Mouse (Mus musculus): ENCODE data around the gene Rint1. TPM values are rescaled to one million over a fixed set of nuclear protein-coding genes. Genes with fewer than 3 reads are reported as not detected.

Rint1 gene
- total RNA-seq (2012; rRNA removed) (31.9 and 42.5 TPM in 2 replicates), polyA plus RNA-seq (2012; ENCODE audit: insufficient read depth in 1 of 2, insufficient read length in 2 of 2, low read depth in 1 of 2, low replicate concordance in 2 of 2, missing spikeins in 1 of 2) (100 to 1,000 TPM in 1 of 2 experiments, 10 to 100 TPM in 1; 48.8 to 419 TPM)

GRCm38 (mm10) chr5:23787536-23788389 is at the start of gene Rint1:
Gene Rint1, plus strand, starts transcription at chr5:23787711.
- peaks cover 25% of the 10 kb centered on the region for H3K79me2 ChIP-seq (ENCODE audit: control insufficient read depth, insufficient read depth, low read length, poor library complexity)
- peak within 1 kb of the TSS; percentile 82 for H3K27ac ChIP-seq (ENCODE audit: control insufficient read depth, low read depth, low read length)
- no peaks in the 10 kb centered on the region for H3K9me3 ChIP-seq (replicated peaks; ENCODE audit: insufficient read depth, low read length)
- peak within 1 kb of the TSS; percentile 65 to 84 for H3K4me3 ChIP-seq (ENCODE audit: control insufficient read depth in 1 of 2, insufficient read depth in 1 of 2, low read depth in 2 of 2, low read length in 2 of 2)
- peak; percentile 98 for DNase-seq (ENCODE audit: low read depth, low spot score)
- H3K4me1 ChIP-seq (ENCODE audit: control insufficient read depth in 1 of 2, insufficient read depth in 2 of 2, low read length in 2 of 2), result peaks cover 11 to 24% of the 10 kb centered on the region in 2 experiments
- no peaks in the 10 kb centered on the region for H3K27me3 ChIP-seq (ENCODE audit: control insufficient read depth in 1 of 2, insufficient read depth in 2 of 2, low read length in 2 of 2)
- H3K36me3 ChIP-seq (ENCODE audit: control insufficient read depth in 1 of 2, insufficient read depth in 2 of 2, low read length in 2 of 2), result peaks cover 10 to 38% of the 10 kb centered on the region in 2 experiments
- peak within 1 kb of the TSS; percentile 89 for H3K9ac ChIP-seq (ENCODE audit: control insufficient read depth, low read depth, low read length, poor library complexity, severe bottlenecking)
- peak; percentile 68; the same call in 1 of the 2 replicates for TF ChIP-seq E2F4 (IDR thresholded peaks at IDR 0.05; ENCODE audit: borderline replicate concordance, low read depth, low read length)
- peak; percentile 89 for TF ChIP-seq TCF12 (IDR thresholded peaks at IDR 0.05; ENCODE audit: low read depth, low read length)
- TF ChIP-seq CHD1 (IDR thresholded peaks at IDR 0.05; ENCODE audit: low read depth, low read length), result no peak
- TF ChIP-seq POLR2A (IDR thresholded peaks at IDR 0.05; ENCODE audit: control insufficient read depth in 1 of 2, insufficient read depth in 1 of 2, low read depth in 1 of 2, low read length in 2 of 2, poor library complexity in 1 of 2), result peak; percentile 97 to 98
- peak; percentile 93 to 100 (median 99); a peak in 5 of 6 replicates for TF ChIP-seq CTCF (IDR thresholded peaks at IDR 0.05 in 2 of 3, conservative IDR thresholded peaks at IDR 0.05 in 1 of 3; ENCODE audit: control insufficient read depth in 1 of 3, insufficient read depth in 1 of 3, low read depth in 2 of 3, low read length in 3 of 3, poor library complexity in 1 of 3, severe bottlenecking in 1 of 3)
- peak; percentile 99 for TF ChIP-seq NELFE (IDR thresholded peaks at IDR 0.05; ENCODE audit: low read depth, low read length)
- TF ChIP-seq MAZ (IDR thresholded peaks at IDR 0.05; ENCODE audit: low read depth, low read length), result peak; percentile 70; the same call in 1 of the 2 replicates
- peak; percentile 99 for TF ChIP-seq POLR2AphosphoS2 (IDR thresholded peaks at IDR 0.05; ENCODE audit: low read length)
- peak; percentile 97 for TF ChIP-seq HCFC1 (IDR thresholded peaks at IDR 0.05; ENCODE audit: low read depth, low read length)
- peak; percentile 34; the same call in 1 of the 2 replicates for TF ChIP-seq RCOR1 (IDR thresholded peaks at IDR 0.05; ENCODE audit: low read depth, low read length)
- TF ChIP-seq ETS1 (IDR thresholded peaks at IDR 0.05; ENCODE audit: low read depth, low read length), result peak; percentile 40; the same call in 1 of the 2 replicates
- TF ChIP-seq MEF2A (IDR thresholded peaks at IDR 0.05; ENCODE audit: extremely low read depth, insufficient replicate concordance, low read depth, low read length, poor library complexity, severe bottlenecking), result no peak
- peak; percentile 98 for TF ChIP-seq ZMIZ1 (IDR thresholded peaks at IDR 0.05; ENCODE audit: low read depth, low read length)
- no peak for TF ChIP-seq CHD2 (IDR thresholded peaks at IDR 0.05; ENCODE audit: low read length)
- TF ChIP-seq KAT2A (conservative IDR thresholded peaks at IDR 0.05; ENCODE audit: low read depth, low read length), result peak; percentile 75; the same call in 1 of the 2 replicates
- TF ChIP-seq SIN3A (IDR thresholded peaks at IDR 0.05; ENCODE audit: low read length), result peak; percentile 98
- TF ChIP-seq JUND (IDR thresholded peaks at IDR 0.05; ENCODE audit: low read depth, low read length), result no peak
- TF ChIP-seq ZNF384 (IDR thresholded peaks at IDR 0.05; ENCODE audit: low read depth, low read length), result no peak
- TF ChIP-seq NRF1 (IDR thresholded peaks at IDR 0.05; ENCODE audit: insufficient read depth, low read depth, low read length, poor library complexity, severe bottlenecking), result 0 out of 2 replicates have a peak, but pooled peaks have one; percentile 26
- TF ChIP-seq GABPA (IDR thresholded peaks at IDR 0.05; ENCODE audit: low read depth, low read length), result peak; percentile 87; the same call in 1 of the 2 replicates
- TF ChIP-seq POLR2AphosphoS5 (IDR thresholded peaks at IDR 0.05; ENCODE audit: borderline replicate concordance, low read depth, low read length), result no peak; the same call in 1 of the 2 replicates
- peak; percentile 92 for TF ChIP-seq ELF1 (IDR thresholded peaks at IDR 0.05; ENCODE audit: low read depth, low read length)
- peak in 1 of 2 experiments; percentile 57; a peak in 2 of 4 replicates for TF ChIP-seq EP300 (IDR thresholded peaks at IDR 0.05; ENCODE audit: low read depth in 1 of 2, low read length in 2 of 2)
- no peak for TF ChIP-seq MAFK (IDR thresholded peaks at IDR 0.05; ENCODE audit: borderline replicate concordance, low read depth, low read length)
- TF ChIP-seq MXI1 (IDR thresholded peaks at IDR 0.05; ENCODE audit: low read depth, low read length), result peak; percentile 91
- TF ChIP-seq MYC (IDR thresholded peaks at IDR 0.05; ENCODE audit: low read depth, low read length), result peak; percentile 87
- TF ChIP-seq BHLHE40 (IDR thresholded peaks at IDR 0.05; ENCODE audit: borderline replicate concordance, low read depth, low read length), result no peak
- TF ChIP-seq USF2 (IDR thresholded peaks at IDR 0.05; ENCODE audit: borderline replicate concordance in 1 of 2, insufficient read depth in 1 of 2, low read depth in 1 of 2, low read length in 2 of 2), result no peak
- TF ChIP-seq MAX (IDR thresholded peaks at IDR 0.05; ENCODE audit: low read length), result peak; percentile 51; the same call in 1 of the 2 replicates
- TF ChIP-seq UBTF (IDR thresholded peaks at IDR 0.05; ENCODE audit: borderline replicate concordance, insufficient read depth, low read depth, low read length), result no peak; the same call in 1 of the 2 replicates
- no peak for TF ChIP-seq GATA1 (IDR thresholded peaks at IDR 0.05; ENCODE audit: low read depth, low read length)
- peak; percentile 97 for TF ChIP-seq TBP (IDR thresholded peaks at IDR 0.05; ENCODE audit: low read depth, low read length)
- TF ChIP-seq ZKSCAN1 (IDR thresholded peaks at IDR 0.05; ENCODE audit: low read depth, low read length), result no peak
